Mouse (Mus musculus) heart, embryonic 16.5 days (tissue): ENCODE data around the gene B430306N03Rik. TPM values are rescaled to one million over a fixed set of nuclear protein-coding genes. Genes with fewer than 3 reads are reported as not detected.

ENCODE experiments used
- polyA plus RNA-seq: library from polyadenylated mRNA; unstranded; fragments of >200 nt; fragmentation: Nextera tagmentation; extraction: Ambion mirVana; gene quantifications from 2 replicates; pipeline ENCODE4 v1.2.1, GENCODE M21; 2015

Gene B430306N03Rik
- polyA plus RNA-seq, 1 experiment from 2014 or later: 0.37 TPM

Other genes starting within 250 kb of the B430306N03Rik start
- gene 1700067P10Rik, start 226.8 kb upstream of the B430306N03Rik start, polyA plus RNA-seq: not detected in 2 replicates
- not detected in 2 replicates for gene 9830107B12Rik, start 169.9 kb upstream of the B430306N03Rik start, polyA plus RNA-seq
- 0.17 and 0.44 TPM in 2 replicates for gene A530064D06Rik, start 148.9 kb upstream of the B430306N03Rik start, polyA plus RNA-seq
- gene Trem1, start 83.4 kb upstream of the B430306N03Rik start, polyA plus RNA-seq: 0.08 and 0.11 TPM in 2 replicates
- gene Trem3, start 68.4 kb upstream of the B430306N03Rik start, polyA plus RNA-seq: 0.30 TPM in 1 of 2 replicates, not detected in the other
- gene Treml4, start 51.8 kb upstream of the B430306N03Rik start, polyA plus RNA-seq: 0.11 and 0.21 TPM in 2 replicates
- gene Treml2, start 16.6 kb upstream of the B430306N03Rik start, polyA plus RNA-seq: 0.59 and 1.5 TPM in 2 replicates
- 2.3 and 2.9 TPM in 2 replicates for gene Trem2, start 30.3 kb downstream of the B430306N03Rik start, polyA plus RNA-seq
- 1.1 and 1.9 TPM in 2 replicates for gene Treml1, start 43.8 kb downstream of the B430306N03Rik start, polyA plus RNA-seq
- 9.0 and 10.2 TPM in 2 replicates for gene Nfya, start 93.8 kb downstream of the B430306N03Rik start, polyA plus RNA-seq
- gene Oard1, start 93.9 kb downstream of the B430306N03Rik start, polyA plus RNA-seq: 40.9 and 44.4 TPM in 2 replicates
- gene Apobec2, start 116.8 kb downstream of the B430306N03Rik start, polyA plus RNA-seq: 207 and 218 TPM in 2 replicates
- gene Tspo2, start 135.4 kb downstream of the B430306N03Rik start, polyA plus RNA-seq: 4.6 and 6.1 TPM in 2 replicates
- 0.75 and 2.0 TPM in 2 replicates for gene Unc5cl, start 138.8 kb downstream of the B430306N03Rik start, polyA plus RNA-seq